Mouse (Mus musculus) liver, embryonic 14.5 days (tissue): ENCODE measurements around the gene Lrrc7.

Experiments
- CTCF ChIP-seq: IDR thresholded peaks from 2 replicates; pipeline ENCODE4 v1.5.1; 2016; ENCODE audit warnings: antibody characterized with exemption, low read depth, control low read depth
- EP300 ChIP-seq: IDR thresholded peaks from 2 replicates; pipeline ENCODE4 v1.6.1; 2016; ENCODE audit warnings: antibody characterized with exemption, low read depth

- TF ChIP-seq CTCF (no peak), EP300 (no peak)
Measured at GRCm38 (mm10) chr3:158493730-158494129, 68.3 kb downstream of the Lrrc7 start.
